Mouse (Mus musculus) thymus, postnatal 25 days (tissue): ENCODE data around the gene 2200002J24Rik.
A peak's percentile ranks its signal among the peaks of the same experiment; 100 is the strongest.
"Not testable (repeated sequence)": the region's sequence is repeated elsewhere in the genome, so short reads cannot be mapped to it uniquely, and the experiment has no call there.

ENCODE experiments used
- DNase-seq: peaks from one replicate; pipeline ENCODE4 v3.0.0; 2022

Gene 2200002J24Rik

DNA sequence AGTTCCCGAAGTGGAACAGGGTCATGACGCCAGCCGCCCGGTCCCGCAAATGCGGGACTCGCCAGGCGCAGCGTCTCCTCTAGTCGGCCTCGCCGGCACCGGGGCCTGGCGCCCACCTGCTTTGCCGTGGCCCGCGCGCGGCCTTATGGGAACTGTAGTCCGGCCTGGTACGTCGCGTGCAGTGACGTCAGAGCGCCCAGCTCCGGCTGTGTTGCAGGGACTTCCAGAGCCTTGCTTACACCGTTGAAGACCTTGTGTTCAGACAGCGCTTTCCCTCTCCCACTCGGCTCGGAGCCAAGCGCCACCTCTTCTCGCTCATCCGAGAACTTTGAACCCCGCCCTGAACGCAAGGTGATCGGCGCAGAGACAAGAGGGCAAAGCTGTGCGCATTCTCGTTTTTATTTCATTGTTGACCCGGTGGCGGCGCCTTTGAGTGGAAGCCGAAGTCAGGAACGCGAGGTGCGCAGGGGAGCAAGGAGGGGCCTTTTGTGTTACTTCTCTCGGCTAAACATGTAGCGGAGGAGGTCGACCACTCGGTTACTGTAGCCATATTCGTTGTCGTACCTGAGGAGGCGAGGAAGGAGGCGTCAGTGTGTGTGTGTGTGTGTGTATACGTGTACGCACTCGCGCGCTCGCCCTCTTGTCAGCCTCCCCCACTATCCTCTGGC is 30.8 kb downstream of the 2200002J24Rik start, which contains the start of gene Tmem147:
Gene Tmem147 (minus strand): TSS at position 145 of the 668 bp plus-strand sequence.
- peak; percentile 96 for DNase-seq

DNA sequence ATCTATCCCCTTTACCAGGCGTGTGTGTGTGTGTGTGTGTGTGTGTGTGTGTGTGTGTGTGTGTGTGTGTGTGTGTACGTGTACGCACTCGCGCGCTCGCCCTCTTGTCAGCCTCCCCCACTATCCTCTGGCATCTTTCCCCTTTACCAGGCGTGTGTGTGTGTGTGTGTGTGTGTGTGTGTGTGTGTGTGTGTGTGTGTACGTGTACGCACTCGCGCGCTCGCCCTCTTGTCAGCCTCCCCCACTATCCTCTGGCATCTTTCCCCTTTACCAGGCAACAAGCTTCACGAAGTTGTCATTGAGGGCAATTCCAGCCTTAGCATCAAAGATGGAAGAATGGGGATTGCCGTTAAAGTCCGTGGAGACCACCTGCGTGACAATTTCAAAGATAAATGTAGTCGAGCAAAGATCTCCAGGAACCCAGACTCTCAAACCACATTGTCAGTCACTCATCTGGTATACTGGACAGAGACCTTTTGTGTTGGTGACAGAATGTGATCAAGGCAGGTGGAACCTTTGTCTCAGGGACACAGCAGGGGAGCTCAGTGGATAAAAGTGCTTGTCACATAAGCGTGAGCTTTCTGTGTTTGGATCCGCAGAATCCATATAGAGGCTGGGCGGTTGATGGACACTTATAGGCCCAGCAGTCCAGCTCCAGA is 31.5 kb downstream of the 2200002J24Rik start:
- DNase-seq = not testable (repeated sequence)

DNA sequence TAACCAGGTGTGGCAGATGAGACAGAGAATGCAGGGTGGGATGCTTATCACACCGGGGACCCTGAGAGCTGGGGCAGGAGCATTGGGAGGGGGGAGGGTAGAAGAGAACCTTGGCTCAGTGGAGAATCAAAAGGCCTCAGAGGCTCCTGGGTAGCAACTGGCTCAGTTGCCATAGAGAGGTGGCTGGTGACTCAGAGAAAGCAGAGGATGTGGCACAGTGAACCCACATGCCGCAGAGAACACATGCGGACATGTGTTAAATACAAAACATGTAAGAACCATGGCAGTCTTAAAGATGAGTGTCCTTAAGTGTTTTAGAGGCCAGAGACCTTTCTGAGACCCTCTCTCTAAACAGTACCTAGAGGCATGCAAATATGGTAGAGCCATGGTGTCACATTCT is 37.5 kb downstream of the 2200002J24Rik start:
- DNase-seq = no peak

DNA sequence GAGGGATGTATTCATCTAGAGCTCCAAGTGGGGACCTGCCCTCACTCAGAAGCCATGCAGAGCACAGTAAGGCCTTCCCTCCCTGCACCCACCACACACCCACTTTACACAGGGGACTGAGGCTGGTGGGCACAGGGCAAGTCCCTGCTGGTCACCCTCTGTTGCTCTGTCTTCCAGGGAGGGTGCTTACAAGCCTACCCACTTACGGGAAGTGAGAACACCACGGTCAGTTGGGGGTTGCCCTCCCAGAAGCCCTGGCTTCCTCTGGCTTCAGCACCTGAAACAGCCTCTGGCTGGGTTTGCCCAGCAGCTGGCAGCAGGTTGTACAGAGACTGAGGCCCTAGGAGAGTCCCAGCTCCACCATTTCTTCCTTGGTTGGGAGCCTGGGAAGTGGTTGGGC is 43.8 kb downstream of the 2200002J24Rik start:
- not testable (repeated sequence) for DNase-seq

DNA sequence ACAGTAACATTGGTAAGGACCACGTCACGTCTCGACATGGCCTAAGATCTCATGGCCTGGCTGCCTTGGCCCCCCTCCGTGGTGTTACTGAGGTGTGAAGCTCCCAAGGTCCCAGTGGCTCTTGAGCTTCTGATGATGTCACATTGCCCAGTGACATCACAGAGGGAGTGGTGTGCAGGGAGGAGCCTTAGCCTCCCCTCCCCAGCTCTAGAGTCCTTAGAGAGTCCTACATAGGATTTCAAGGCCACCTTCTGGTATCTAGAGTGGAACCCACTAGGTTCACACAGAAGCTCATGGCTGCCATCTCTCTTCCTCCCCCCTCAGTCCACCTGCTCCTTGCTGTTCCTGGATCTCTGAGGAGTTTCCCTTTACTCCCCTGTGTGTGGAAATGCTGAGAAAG is 44.9 kb downstream of the 2200002J24Rik start, which contains the start of gene Gapdhs:
Gene Gapdhs (minus strand): TSS at position 65 of the 400 bp plus-strand sequence.
- not testable (repeated sequence) for DNase-seq

DNA sequence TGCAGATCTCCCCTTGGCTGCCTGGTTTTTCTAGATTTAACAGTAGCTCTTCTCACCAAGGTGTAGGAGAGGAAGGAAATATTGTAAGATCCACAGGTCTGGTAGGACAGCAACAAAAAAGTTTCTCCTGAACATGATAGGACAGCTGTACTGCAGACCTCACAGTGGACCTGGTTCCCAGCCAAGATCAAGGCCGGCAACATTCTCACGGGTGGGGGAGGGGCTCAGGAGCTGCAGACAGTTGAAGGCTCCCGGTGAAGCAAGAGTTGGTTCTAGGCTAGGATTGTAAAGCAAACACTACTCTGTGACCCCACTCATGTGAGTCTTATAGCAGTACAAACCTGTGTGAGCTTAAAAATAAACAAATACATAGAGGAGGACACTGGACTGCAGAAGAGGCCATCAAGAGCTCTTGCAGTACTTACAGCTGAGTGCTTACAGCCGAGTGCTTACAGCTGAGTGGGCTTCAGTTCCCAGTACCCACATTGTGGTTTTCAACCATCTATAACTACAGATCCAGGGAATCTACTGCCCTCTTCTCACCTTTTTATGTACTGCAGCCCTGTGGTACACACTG is 45.4 kb downstream of the 2200002J24Rik start:
- DNase-seq = no peak

DNA sequence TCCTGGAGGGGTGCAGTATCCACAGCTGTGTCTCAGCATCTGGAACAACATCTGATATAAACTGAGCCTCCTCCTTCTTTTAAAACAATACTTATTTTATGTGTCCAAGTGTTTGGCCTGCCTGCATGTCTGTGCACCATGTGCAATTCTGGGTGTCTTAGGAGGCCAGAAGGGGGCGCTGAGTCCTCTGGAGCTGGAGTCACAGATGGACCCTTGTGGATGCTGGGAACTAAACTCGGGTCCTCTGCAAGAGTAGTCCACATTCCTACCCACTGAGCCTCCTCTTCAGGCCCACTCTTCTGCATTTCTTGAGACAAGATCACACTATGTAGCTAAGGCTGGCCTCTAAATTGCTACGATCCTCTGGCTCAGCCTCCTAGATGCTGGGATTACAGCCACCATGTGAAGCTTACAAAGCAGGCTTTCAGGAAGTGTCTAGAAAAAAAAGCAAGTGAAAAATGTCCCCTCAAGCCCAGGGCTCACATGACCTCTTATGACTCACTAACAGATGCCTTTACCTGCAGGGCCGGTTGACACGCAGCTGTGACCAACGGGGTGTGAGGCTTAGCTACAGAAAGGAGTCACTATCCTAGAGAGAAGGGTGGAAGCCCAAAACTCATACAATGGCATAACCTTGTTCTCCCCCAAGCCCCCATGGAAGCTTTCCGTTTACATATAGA is 48.9 kb downstream of the 2200002J24Rik start:
- DNase-seq = no peak
